Mouse (Mus musculus) midbrain, embryonic 14.5 days (tissue): ENCODE measurements around the gene Col8a1. TPM values are rescaled to one million over a fixed set of nuclear protein-coding genes. Genes with fewer than 3 reads are reported as not detected.

Experiments used
- ATAC-seq: fragments of 200-750 bp; cut with Nextera tagmentation; 2 replicates; pipeline ENCODE4 v1.8.0; 2017; ENCODE audit warnings: moderate number of reproducible peaks, moderate library complexity; ENCODE audit not compliant: low FRiP score, low TSS enrichment
- DNase-seq: peaks from one replicate; pipeline ENCODE4 v3.0.0-alpha.2; 2015
- H3K27ac ChIP-seq: fragments of 300-500 bp; sonication (generic); replicated peaks from 2 replicates; pipeline ENCODE4 v1.5.1; 2014; ENCODE audit warnings: mild to moderate bottlenecking, low read depth, low read length, moderate library complexity
- H3K27me3 ChIP-seq: fragments of 300-500 bp; sonication (generic); 2 replicates; pipeline ENCODE4 v1.6.1; 2014; ENCODE audit warnings: low read length, control low read depth, mixed read lengths; ENCODE audit not compliant: control insufficient read depth, insufficient read depth
- H3K36me3 ChIP-seq: fragments of 300-500 bp; sonication (generic); 2 replicates; pipeline ENCODE4 v1.6.1; 2014; ENCODE audit warnings: low read length, control low read depth; ENCODE audit not compliant: control insufficient read depth, insufficient read depth
- H3K4me1 ChIP-seq: fragments of 300-500 bp; sonication (generic); 2 replicates; pipeline ENCODE4 v1.6.1; 2014; ENCODE audit warnings: mild to moderate bottlenecking, antibody characterized with exemption, low read length, control low read depth; ENCODE audit not compliant: control insufficient read depth, insufficient read depth
- H3K4me2 ChIP-seq: fragments of 300-500 bp; sonication (generic); 2 replicates; pipeline ENCODE4 v1.6.1; 2014; ENCODE audit warnings: mild to moderate bottlenecking, low read length, moderate library complexity
- H3K4me3 ChIP-seq: fragments of 300-500 bp; sonication (generic); replicated peaks from 2 replicates; pipeline ENCODE4 v1.5.1; 2014; ENCODE audit warnings: low read depth, low read length
- H3K9ac ChIP-seq: fragments of 300-500 bp; sonication (generic); replicated peaks from 2 replicates; pipeline ENCODE4 v1.6.1; 2014; ENCODE audit warnings: mild to moderate bottlenecking, low read length, moderate library complexity
- H3K9me3 ChIP-seq: fragments of 300-500 bp; sonication (generic); 2 replicates; pipeline ENCODE4 v1.6.1; 2016; ENCODE audit warnings: low read length, control low read depth, mixed read lengths; ENCODE audit not compliant: control insufficient read depth
- WGBS: fragments of 180-500 bp; shearing (Covaris S2); extraction: QIAGEN DNeasy Blood & Tissue Kit; methylation state at CpG from one replicate; pipeline ENCODE4 v1.1.7; 2014; 5-methylcytosine and 5-hydroxymethylcytosine counted together
- polyA plus RNA-seq: library from polyadenylated mRNA; unstranded; fragments of >200 nt; fragmentation: Nextera tagmentation; extraction: Ambion mirVana; gene quantifications from 2 replicates; pipeline ENCODE4 v1.2.1, GENCODE M21; 2014

The Col8a1 gene
- polyA plus RNA-seq, 1 experiment from 2014 or later: 2.0 TPM

GRCm38 (mm10) chr16:57718982-57719381 is 35.6 kb downstream of the Col8a1 start:
- DNase-seq (no peak), ATAC-seq (no peak)
- Histone ChIP-seq H3K36me3 (no peaks in the 10 kb centered on the region), H3K27me3 (no peaks in the 10 kb centered on the region), H3K4me3 (no peak overlapping the region), H3K9ac (no peak overlapping the region), H3K9me3 (no peaks in the 10 kb centered on the region), H3K4me1 (no peaks in the 10 kb centered on the region), H3K4me2 (no peak overlapping the region), H3K27ac (no peak overlapping the region)
- WGBS: 87% methylated on average over 2 of the region's 2 CpGs

GRCm38 (mm10) chr16:57698733-57699132 is 55.8 kb downstream of the Col8a1 start:
- no peak for ATAC-seq
- H3K4me1 ChIP-seq: no peaks in the 10 kb centered on the region
- DNase-seq: no peak
- no peaks in the 10 kb centered on the region for H3K27me3 ChIP-seq
- 95% methylated on average over 5 of the region's 5 CpGs for WGBS
- H3K4me2 ChIP-seq: no peak overlapping the region
- H3K27ac ChIP-seq: no peak overlapping the region
- H3K9me3 ChIP-seq: no peaks in the 10 kb centered on the region
- H3K36me3 ChIP-seq: no peaks in the 10 kb centered on the region
- no peak overlapping the region for H3K4me3 ChIP-seq
- H3K9ac ChIP-seq: no peak overlapping the region

DNA sequence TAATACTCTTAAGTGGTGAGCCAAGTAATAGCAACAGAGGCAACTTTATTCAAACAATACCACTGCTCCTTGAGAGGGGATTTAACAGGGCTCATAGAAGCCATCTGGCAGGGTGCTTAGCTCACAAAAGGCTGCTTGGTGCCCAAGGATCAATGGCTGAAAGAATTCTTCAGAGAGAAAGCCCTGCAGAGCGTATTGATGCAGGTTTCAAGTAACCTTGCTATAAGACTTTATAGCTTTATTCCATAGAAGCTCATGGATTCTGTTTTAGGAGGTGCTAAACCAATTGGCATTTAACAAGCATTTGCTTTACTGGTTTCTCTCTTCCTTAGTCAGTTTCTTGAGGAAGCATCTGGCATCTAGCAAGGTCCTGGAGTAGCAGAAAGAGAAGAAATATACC is 59.8 kb downstream of the Col8a1 start:
- no peaks in the 10 kb centered on the region for H3K4me1 ChIP-seq
- no peaks in the 10 kb centered on the region for H3K36me3 ChIP-seq
- H3K9ac ChIP-seq: no peak overlapping the region
- WGBS: 13% methylated on average over 1 of the region's 1 CpGs
- no peak for DNase-seq
- H3K27ac ChIP-seq: no peak overlapping the region
- no peaks in the 10 kb centered on the region for H3K9me3 ChIP-seq
- H3K4me3 ChIP-seq: no peak overlapping the region
- H3K27me3 ChIP-seq: no peaks in the 10 kb centered on the region
- no peak for ATAC-seq
- no peak overlapping the region for H3K4me2 ChIP-seq

- H3K9me3 ChIP-seq: no peaks in the 10 kb centered on the region
These were observed 60.5 kb downstream of the Col8a1 start for GRCm38 (mm10) chr16:57693906-57694522.

DNA sequence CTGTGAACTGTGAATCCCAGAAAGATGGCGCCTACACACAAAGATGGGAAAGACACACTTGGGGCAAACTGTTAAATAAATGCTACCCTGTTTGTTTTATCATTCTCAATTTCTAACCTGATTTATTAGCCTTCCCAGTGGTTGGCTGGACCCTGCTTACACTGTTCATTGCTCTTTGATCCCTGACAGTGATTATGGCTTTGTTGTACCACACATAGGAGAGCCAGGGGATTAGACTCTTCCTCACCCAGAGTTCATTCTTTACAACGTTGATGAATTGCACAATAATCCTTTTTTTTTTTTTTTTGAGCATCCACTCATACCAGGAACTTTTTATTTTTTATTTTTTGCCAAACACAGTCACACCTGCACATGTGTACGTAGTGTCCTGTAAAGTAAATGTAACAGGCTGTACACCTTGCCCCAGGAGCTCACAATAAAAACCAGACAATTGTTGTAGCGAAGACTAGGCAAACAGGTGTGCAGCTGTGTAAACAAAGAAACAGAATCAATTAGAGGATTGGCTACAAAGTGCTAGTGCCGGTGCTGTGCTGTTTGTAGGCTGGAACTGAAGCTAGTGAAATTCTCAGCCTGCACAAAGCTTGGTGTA is 68.6 kb downstream of the Col8a1 start:
- DNase-seq (no peak), ATAC-seq (no peak)
- 60% methylated on average over 5 of the region's 5 CpGs for WGBS
- Histone ChIP-seq H3K4me2 (no peak overlapping the region), H3K27ac (no peak overlapping the region), H3K4me3 (no peak overlapping the region), H3K36me3 (no peaks in the 10 kb centered on the region), H3K27me3 (no peaks in the 10 kb centered on the region), H3K9me3 (no peaks in the 10 kb centered on the region), H3K9ac (no peak overlapping the region), H3K4me1 (no peaks in the 10 kb centered on the region)

More at GRCm38 (mm10) chr16:57693906-57694522, 60.5 kb downstream of the Col8a1 start:
- no peak for ATAC-seq
- no peak overlapping the region for H3K27ac ChIP-seq
- H3K4me3 ChIP-seq: no peak overlapping the region
- WGBS: 87% methylated on average over 2 of the region's 2 CpGs
- no peaks in the 10 kb centered on the region for H3K36me3 ChIP-seq
- H3K27me3 ChIP-seq: no peaks in the 10 kb centered on the region
- H3K4me1 ChIP-seq: no peaks in the 10 kb centered on the region
- no peak overlapping the region for H3K9ac ChIP-seq
- no peak overlapping the region for H3K4me2 ChIP-seq
- no peak for DNase-seq

DNA sequence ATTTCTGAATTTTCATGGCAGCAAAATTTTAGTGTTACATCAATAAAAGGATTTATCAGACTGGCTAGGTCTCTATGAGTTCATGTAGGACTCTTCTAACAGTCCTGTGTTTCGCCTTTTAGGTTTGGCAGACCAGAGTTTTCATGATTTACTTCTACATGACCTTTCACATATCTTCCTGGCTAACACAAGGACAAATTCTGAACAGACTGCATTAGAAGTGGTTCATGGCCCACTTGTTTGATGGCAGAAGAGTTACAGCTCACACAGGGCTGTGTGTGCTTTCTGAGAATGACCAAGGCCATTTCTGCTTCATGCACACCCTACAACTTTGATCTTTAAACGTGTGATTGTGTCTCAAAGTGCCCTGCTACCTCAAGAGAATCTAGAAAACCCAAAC is 82.3 kb downstream of the Col8a1 start:
- Histone ChIP-seq H3K27ac (no peak overlapping the region), H3K4me3 (no peak overlapping the region), H3K4me2 (no peak overlapping the region), H3K4me1 (no peaks in the 10 kb centered on the region), H3K27me3 (no peaks in the 10 kb centered on the region), H3K9ac (no peak overlapping the region), H3K9me3 (no peaks in the 10 kb centered on the region), H3K36me3 (no peaks in the 10 kb centered on the region)
- no peak for ATAC-seq
- no peak for DNase-seq
- 67% methylated on average over 2 of the region's 2 CpGs for WGBS

DNA sequence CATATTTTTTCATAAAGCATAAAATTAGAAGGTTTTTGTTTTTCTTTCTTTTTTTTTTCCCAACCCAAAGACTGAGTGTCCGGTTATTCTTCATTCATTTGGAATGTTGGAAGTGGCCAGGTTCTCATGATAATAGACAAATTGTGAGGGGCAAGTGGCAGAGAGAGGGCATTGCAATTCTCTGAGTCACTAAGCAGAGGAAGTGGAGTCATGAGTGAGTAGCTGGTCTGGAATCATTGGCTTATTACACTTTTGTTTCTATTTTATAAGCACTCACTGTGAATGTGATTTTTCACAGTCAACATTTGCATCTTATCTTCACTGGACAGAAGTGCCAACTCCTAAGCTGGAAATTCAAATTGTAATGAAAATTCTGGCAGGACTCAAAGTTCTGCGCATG is 82.9 kb downstream of the Col8a1 start:
- no peaks in the 10 kb centered on the region for H3K27me3 ChIP-seq
- ATAC-seq (no peak), DNase-seq (no peak)
- H3K4me2 ChIP-seq: no peak overlapping the region
- WGBS: 70% methylated on average over 2 of the region's 2 CpGs
- H3K9me3 ChIP-seq: no peaks in the 10 kb centered on the region
- no peaks in the 10 kb centered on the region for H3K36me3 ChIP-seq
- H3K9ac ChIP-seq: no peak overlapping the region
- H3K4me1 ChIP-seq: no peaks in the 10 kb centered on the region
- H3K4me3 ChIP-seq: no peak overlapping the region
- H3K27ac ChIP-seq: no peak overlapping the region

DNA sequence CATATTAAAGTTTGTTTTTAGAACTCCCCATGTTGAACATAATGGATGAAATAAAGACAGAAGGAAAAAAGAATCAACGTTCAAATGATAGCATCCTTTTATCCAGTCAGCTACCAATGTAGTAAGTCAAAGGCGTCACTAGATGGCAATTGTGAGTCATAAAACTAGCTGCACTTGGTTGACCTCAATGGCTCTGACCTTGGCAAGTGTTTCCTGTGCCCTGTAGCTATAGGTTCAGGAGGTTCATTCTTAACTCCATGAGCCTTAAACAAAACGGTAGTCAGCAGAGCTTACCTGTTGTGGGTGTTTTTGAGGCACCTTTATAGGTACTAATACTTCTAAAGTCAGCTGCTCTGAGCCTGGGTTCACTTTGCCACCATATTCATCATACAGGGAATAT is 85.2 kb downstream of the Col8a1 start:
- DNase-seq (peak; percentile 79), ATAC-seq (peak; percentile 43; the same call in 1 of the 2 replicates)
- H3K9me3 ChIP-seq: no peaks in the 10 kb centered on the region
- H3K4me2 ChIP-seq: no peak overlapping the region
- H3K27ac ChIP-seq: no peak overlapping the region
- no peaks in the 10 kb centered on the region for H3K4me1 ChIP-seq
- no peaks in the 10 kb centered on the region for H3K27me3 ChIP-seq
- no peak overlapping the region for H3K4me3 ChIP-seq
- 17% methylated on average over 3 of the region's 3 CpGs for WGBS
- H3K36me3 ChIP-seq: no peaks in the 10 kb centered on the region
- H3K9ac ChIP-seq: no peak overlapping the region

DNA sequence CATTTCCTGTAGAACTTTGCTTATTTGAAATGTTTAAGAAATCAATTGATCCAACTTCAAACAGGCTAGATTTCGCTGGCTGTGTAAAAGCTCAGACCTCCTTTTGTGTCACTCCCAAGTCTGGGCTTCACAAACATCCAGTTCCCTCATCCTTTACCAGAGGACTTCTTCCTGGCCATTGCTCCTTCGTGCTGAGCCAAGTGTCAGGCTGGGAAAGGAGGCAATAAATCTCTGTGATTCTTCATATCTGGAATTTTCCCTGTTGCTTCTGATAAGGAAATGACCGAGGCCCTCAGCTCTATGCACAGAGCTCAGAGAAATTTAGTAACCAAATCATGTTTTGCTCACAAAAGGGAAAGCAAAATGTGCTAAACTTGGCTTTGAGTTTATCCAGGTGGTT is 91.9 kb downstream of the Col8a1 start:
- DNase-seq: no peak
- no peak overlapping the region for H3K27ac ChIP-seq
- no peak overlapping the region for H3K9ac ChIP-seq
- H3K4me2 ChIP-seq: no peak overlapping the region
- no peak overlapping the region for H3K4me3 ChIP-seq
- 81% methylated on average over 3 of the region's 3 CpGs for WGBS
- ATAC-seq: no peak
- H3K36me3 ChIP-seq: no peaks in the 10 kb centered on the region
- H3K27me3 ChIP-seq: no peaks in the 10 kb centered on the region
- no peaks in the 10 kb centered on the region for H3K9me3 ChIP-seq
- H3K4me1 ChIP-seq: no peaks in the 10 kb centered on the region
